Mouse (Mus musculus) ES-E14 (cell line): Measurements from ENCODE around the gene Tek. TPM values are rescaled to one million over a fixed set of nuclear protein-coding genes. Genes with fewer than 3 reads are reported as not detected.

Source experiments
- DNase-seq: peaks from one replicate; pipeline ENCODE4 v3.0.0-alpha.2; 2013; ENCODE audit warnings: low read depth, low spot score
- H3K27ac ChIP-seq: 2 replicates; pipeline ENCODE4 v1.5.1; 2012; ENCODE audit warnings: low read depth, mild to moderate bottlenecking, low read length, moderate library complexity, mixed read lengths; ENCODE audit not compliant: poor library complexity, insufficient read depth, severe bottlenecking
- H3K36me3 ChIP-seq: 2 replicates; pipeline ENCODE4 v1.6.1; 2012; ENCODE audit warnings: mild to moderate bottlenecking, low read length, moderate library complexity, mixed read lengths; ENCODE audit not compliant: control insufficient read depth, poor library complexity, insufficient read depth, severe bottlenecking
- H3K4me1 ChIP-seq, 2 experiments: fragments of 150-350 bp in 1 of 2; sonication (generic) in 1 of 2; 2 replicates each; pipeline ENCODE4 v1.6.1; 2012; ENCODE audit warnings: low read length in 2 of 2, mild to moderate bottlenecking in 1 of 2, mixed read lengths in 1 of 2; ENCODE audit not compliant: control insufficient read depth in 2 of 2, insufficient read depth in 2 of 2, poor library complexity in 1 of 2
- H3K4me3 ChIP-seq, 2 experiments: fragments of 150-350 bp in 1 of 2; sonication (generic) in 1 of 2; 2 replicates each; pipeline ENCODE4 v1.5.1; 2012; ENCODE audit warnings: low read length in 2 of 2, low read depth in 1 of 2, mild to moderate bottlenecking in 1 of 2, mixed read lengths in 1 of 2; ENCODE audit not compliant: insufficient read depth in 1 of 2, poor library complexity in 1 of 2, severe bottlenecking in 1 of 2
- H3K9ac ChIP-seq: 2 replicates; pipeline ENCODE4 v1.6.1; 2012; ENCODE audit warnings: low read depth, mild to moderate bottlenecking, low read length, mixed read lengths; ENCODE audit not compliant: poor library complexity, insufficient read depth, severe bottlenecking
- H3K9me3 ChIP-seq: fragments of 150-350 bp; sonication (generic); 2 replicates; pipeline ENCODE4 v1.6.1; 2012; ENCODE audit warnings: low read depth, mild to moderate bottlenecking, low read length; ENCODE audit not compliant: control insufficient read depth, insufficient read depth
- CHD2 ChIP-seq: IDR thresholded peaks from 2 replicates; pipeline ENCODE4 v1.6.1; 2014; ENCODE audit warnings: mild to moderate bottlenecking, low read depth, low read length, inconsistent platforms
- HCFC1 ChIP-seq: IDR thresholded peaks from 2 replicates; pipeline ENCODE4 v1.6.1; 2012; ENCODE audit warnings: low read length, inconsistent platforms, borderline replicate concordance; ENCODE audit not compliant: insufficient read depth
- MAFK ChIP-seq: IDR thresholded peaks from 2 replicates; pipeline ENCODE4 v1.6.1; 2014; ENCODE audit warnings: mild to moderate bottlenecking, low read depth, low read length, inconsistent platforms; ENCODE audit not compliant: insufficient read depth
- ZC3H11A ChIP-seq: IDR thresholded peaks from 2 replicates; pipeline ENCODE4 v1.6.1; 2012; ENCODE audit warnings: low read depth, mild to moderate bottlenecking, inconsistent platforms, low read length, borderline replicate concordance
- ZNF384 ChIP-seq: IDR thresholded peaks from 2 replicates; pipeline ENCODE4 v1.6.1; 2012; ENCODE audit warnings: low read depth, low read length, inconsistent platforms
- in situ Hi-C, 2 experiments: fragments of 600-800 bp; cut with MboI; formaldehyde crosslinking; loops; one replicate each; pipeline ENCODE4 v1.15.1; 2025; ENCODE audit warnings: low sequenced_read_pairs in 2 of 2, inconsistent platforms in 1 of 2; ENCODE audit not compliant: unreplicated experiment in 2 of 2
- total RNA-seq: library from RNA; depleted of rRNA; stranded (reverse); fragments of 300-350 nt; gene quantifications from 2 replicates; pipeline ENCODE4 v1.2.3, GENCODE M21; 2012

The Tek gene
- total RNA-seq, 1 experiment = 9.4 TPM

- TF ChIP-seq ZC3H11A (no peak), MAFK (no peak), CHD2 (no peak), ZNF384 (no peak), HCFC1 (no peak)
- H3K9me3 ChIP-seq = no peaks in the 10 kb centered on the region
- in situ Hi-C loops = no loop called here
- no peak overlapping the region for H3K27ac ChIP-seq
- no peak for DNase-seq
- no peak overlapping the region for H3K4me3 ChIP-seq
- H3K4me1 ChIP-seq = no peaks in the 10 kb centered on the region
- H3K36me3 ChIP-seq = no peaks in the 10 kb centered on the region
- no peak overlapping the region for H3K9ac ChIP-seq
Observed at GRCm38 (mm10) chr4:94768624-94769023, 29.5 kb downstream of the Tek start.

- no peak for DNase-seq
- in situ Hi-C loops = no loop called here
- Histone ChIP-seq H3K9me3 (no peaks in the 10 kb centered on the region), H3K4me3 (no peak overlapping the region), H3K4me1 (no peaks in the 10 kb centered on the region), H3K9ac (no peak overlapping the region), H3K27ac (no peak overlapping the region), H3K36me3 (no peaks in the 10 kb centered on the region)
- TF ChIP-seq ZNF384 (no peak), MAFK (no peak), HCFC1 (no peak), ZC3H11A (no peak), CHD2 (no peak)
Observed at GRCm38 (mm10) chr4:94781043-94781442, 42.0 kb downstream of the Tek start.

DNA sequence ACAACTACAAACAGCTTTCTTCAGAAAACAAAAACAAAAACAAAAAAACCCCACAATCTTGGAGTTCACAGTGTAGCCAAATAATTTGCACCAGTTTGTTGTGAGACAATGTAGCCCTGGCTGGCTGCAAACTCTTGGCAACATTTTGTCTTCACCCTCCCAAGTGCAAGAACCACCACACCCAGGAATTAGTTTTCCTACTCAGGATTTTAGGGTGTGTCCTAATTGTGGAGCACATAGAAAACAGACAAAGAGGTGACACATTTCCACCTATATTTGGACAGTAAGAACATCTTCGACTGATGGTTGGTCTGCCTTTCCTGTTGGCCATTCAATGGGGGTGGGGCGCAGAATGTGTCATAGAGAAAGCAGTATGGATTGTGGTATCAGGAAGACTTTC lies 46.8 kb downstream of the Tek start:
- no peaks in the 10 kb centered on the region for H3K4me1 ChIP-seq
- H3K36me3 ChIP-seq = no peaks in the 10 kb centered on the region
- no peak overlapping the region for H3K27ac ChIP-seq
- no peaks in the 10 kb centered on the region for H3K9me3 ChIP-seq
- no peak overlapping the region for H3K9ac ChIP-seq
- H3K4me3 ChIP-seq = no peak overlapping the region
- no peak for DNase-seq
- in situ Hi-C loops = no loop called here
- no peak for TF ChIP-seq HCFC1
- no peak for TF ChIP-seq CHD2
- TF ChIP-seq ZNF384 = no peak
- TF ChIP-seq ZC3H11A = no peak
- TF ChIP-seq MAFK = no peak

DNA sequence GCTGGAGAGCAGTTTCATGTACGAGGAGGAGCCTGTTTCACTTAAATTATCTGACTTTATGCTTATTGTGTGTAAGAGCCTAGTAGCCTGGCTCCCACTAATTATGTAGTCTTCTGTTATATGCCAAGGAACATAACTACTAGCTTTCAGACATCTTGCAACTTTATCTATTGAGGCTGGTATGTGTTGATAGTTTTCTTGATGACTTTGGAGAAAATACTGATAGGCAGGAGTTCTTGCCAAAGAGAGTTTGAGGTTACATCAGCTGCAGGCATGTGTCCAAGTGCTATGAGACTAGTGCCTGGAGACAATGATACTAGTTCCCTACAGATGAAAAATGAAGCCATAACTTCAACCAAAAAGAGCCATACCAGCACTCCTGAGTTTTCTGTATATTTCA lies 64.1 kb downstream of the Tek start:
- TF ChIP-seq HCFC1 = no peak
- TF ChIP-seq ZC3H11A = no peak
- TF ChIP-seq ZNF384 = no peak
- in situ Hi-C loops = no loop called here
- no peak overlapping the region for H3K4me3 ChIP-seq
- no peaks in the 10 kb centered on the region for H3K9me3 ChIP-seq
- DNase-seq = no peak
- H3K27ac ChIP-seq = no peak overlapping the region
- no peaks in the 10 kb centered on the region for H3K4me1 ChIP-seq
- no peaks in the 10 kb centered on the region for H3K36me3 ChIP-seq
- H3K9ac ChIP-seq = no peak overlapping the region

DNA sequence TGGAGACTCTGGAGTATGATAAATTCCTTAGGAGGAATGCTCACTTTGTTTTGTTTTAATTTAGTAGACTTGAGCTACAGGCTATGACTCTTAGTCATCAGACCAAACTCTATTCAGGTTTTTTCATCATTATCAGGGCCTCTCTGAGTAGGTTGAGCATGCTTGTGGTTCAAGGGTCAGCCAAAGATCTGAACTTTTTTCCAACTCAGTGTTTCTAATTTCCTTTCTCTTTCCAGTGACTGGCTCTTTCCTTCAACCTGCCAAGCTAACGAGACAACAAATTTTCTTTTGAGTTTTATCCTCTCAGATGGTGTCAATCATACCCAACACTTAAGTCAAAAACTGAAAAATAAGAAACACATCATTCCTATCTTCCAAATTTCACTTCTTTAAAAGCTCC lies 71.5 kb downstream of the Tek start:
- Histone ChIP-seq H3K4me3 (no peak overlapping the region), H3K9ac (no peak overlapping the region), H3K9me3 (no peaks in the 10 kb centered on the region), H3K4me1 (no peaks in the 10 kb centered on the region), H3K36me3 (no peaks in the 10 kb centered on the region), H3K27ac (no peak overlapping the region)
- no peak for DNase-seq
- TF ChIP-seq CHD2 = no peak
- no peak for TF ChIP-seq HCFC1
- TF ChIP-seq ZNF384 = no peak
- no peak for TF ChIP-seq ZC3H11A
- TF ChIP-seq MAFK = no peak
- in situ Hi-C loops = no loop called here
